Mouse (Mus musculus) MEL (cell line): ENCODE data around the gene Kalrn. TPM values are rescaled to one million over a fixed set of nuclear protein-coding genes. Genes with fewer than 3 reads are reported as not detected.

Experiments
- DNase-seq: peaks from one replicate; pipeline ENCODE4 v3.0.0; 2011; ENCODE audit warnings: low read depth, low spot score
- H3K27ac ChIP-seq: 2 replicates; pipeline ENCODE4 v1.5.1; 2012; ENCODE audit warnings: low read depth, mild to moderate bottlenecking, control low read depth, low read length, moderate library complexity; ENCODE audit not compliant: control insufficient read depth
- H3K27me3 ChIP-seq, 2 experiments: fragments of 150-350 bp in 1 of 2; sonication (generic) in 1 of 2; 2 replicates each; pipeline ENCODE4 v1.6.1; 2012; ENCODE audit warnings: low read length in 2 of 2, mild to moderate bottlenecking in 2 of 2, improper control_type of control experiment in 1 of 2, moderate library complexity in 1 of 2; ENCODE audit not compliant: insufficient read depth in 2 of 2, control insufficient read depth in 1 of 2
- H3K36me3 ChIP-seq, 2 experiments: 2 replicates each; pipeline ENCODE4 v1.6.1; 2012 to 2014; ENCODE audit warnings: low read length in 2 of 2, improper control_type of control experiment in 1 of 2, inconsistent platforms in 1 of 2, mild to moderate bottlenecking in 1 of 2; ENCODE audit not compliant: insufficient read depth in 2 of 2, control insufficient read depth in 1 of 2
- H3K4me1 ChIP-seq, 2 experiments: fragments of 150-350 bp in 1 of 2; sonication (generic) in 1 of 2; 2 replicates each; pipeline ENCODE4 v1.6.1; 2012; ENCODE audit warnings: low read length in 2 of 2, improper control_type of control experiment in 1 of 2, mild to moderate bottlenecking in 1 of 2; ENCODE audit not compliant: insufficient read depth in 2 of 2, control insufficient read depth in 1 of 2
- H3K4me3 ChIP-seq, 2 experiments: fragments of 150-350 bp in 1 of 2; sonication (generic) in 1 of 2; 2 replicates each; pipeline ENCODE4 v1.5.1; 2012; ENCODE audit warnings: low read depth in 2 of 2, low read length in 2 of 2, mild to moderate bottlenecking in 2 of 2, moderate library complexity in 2 of 2, control low read depth in 1 of 2, improper control_type of control experiment in 1 of 2; ENCODE audit not compliant: control insufficient read depth in 1 of 2, insufficient read depth in 1 of 2
- H3K79me2 ChIP-seq: 2 replicates; pipeline ENCODE4 v1.6.1; 2012; ENCODE audit warnings: mild to moderate bottlenecking, low read length, moderate library complexity; ENCODE audit not compliant: control insufficient read depth, poor library complexity, insufficient read depth
- H3K9ac ChIP-seq: 2 replicates; pipeline ENCODE4 v1.6.1; 2012; ENCODE audit warnings: low read depth, mild to moderate bottlenecking, control low read depth, low read length, moderate library complexity; ENCODE audit not compliant: control insufficient read depth, poor library complexity, severe bottlenecking
- H3K9me3 ChIP-seq: fragments of 150-350 bp; sonication (generic); replicated peaks from 2 replicates; pipeline ENCODE4 v1.6.1; 2012; ENCODE audit warnings: mild to moderate bottlenecking, low read length, improper control_type of control experiment, moderate library complexity; ENCODE audit not compliant: insufficient read depth
- CHD1 ChIP-seq: IDR thresholded peaks from 2 replicates; pipeline ENCODE4 v1.6.1; 2012; ENCODE audit warnings: low read depth, mild to moderate bottlenecking, inconsistent platforms, low read length, improper control_type of control experiment
- CHD2 ChIP-seq: IDR thresholded peaks from 2 replicates; pipeline ENCODE4 v1.6.1; 2011; ENCODE audit warnings: low read length, improper control_type of control experiment
- ELF1 ChIP-seq: IDR thresholded peaks from 2 replicates; pipeline ENCODE4 v1.6.1; 2014; ENCODE audit warnings: low read depth, mild to moderate bottlenecking, inconsistent platforms, low read length, improper control_type of control experiment, moderate library complexity
- EP300 ChIP-seq, 2 experiments: IDR thresholded peaks; 2 replicates each; pipeline ENCODE4 v1.6.1; 2011; ENCODE audit warnings: improper control_type of control experiment in 2 of 2, low read length in 2 of 2, low read depth in 1 of 2, mild to moderate bottlenecking in 1 of 2
- GATA1 ChIP-seq: IDR thresholded peaks from 2 replicates; pipeline ENCODE4 v1.6.1; 2011; ENCODE audit warnings: low read depth, low read length, improper control_type of control experiment
- HCFC1 ChIP-seq: IDR thresholded peaks from 2 replicates; pipeline ENCODE4 v1.6.1; 2012; ENCODE audit warnings: low read depth, mild to moderate bottlenecking, inconsistent platforms, low read length, improper control_type of control experiment, moderate library complexity
- KAT2A ChIP-seq: conservative IDR thresholded peaks from 2 replicates; pipeline ENCODE4 v1.6.1; 2012; ENCODE audit warnings: low read depth, low read length, improper control_type of control experiment, inconsistent platforms
- MAX ChIP-seq: IDR thresholded peaks from 2 replicates; pipeline ENCODE4 v1.6.1; 2011; ENCODE audit warnings: low read length, improper control_type of control experiment
- SMC3 ChIP-seq: IDR thresholded peaks from 2 replicates; pipeline ENCODE4 v1.6.1; 2011; ENCODE audit warnings: low read depth, low read length, improper control_type of control experiment
- TBP ChIP-seq: IDR thresholded peaks from 2 replicates; pipeline ENCODE4 v1.8.0; 2011; ENCODE audit warnings: low read depth, low read length, improper control_type of control experiment
- TCF12 ChIP-seq: IDR thresholded peaks from 2 replicates; pipeline ENCODE4 v1.6.1; 2014; ENCODE audit warnings: low read depth, mild to moderate bottlenecking, inconsistent platforms, low read length, improper control_type of control experiment, moderate library complexity
- USF2 ChIP-seq, 2 experiments: IDR thresholded peaks; 2 replicates each; pipeline ENCODE4 v1.6.1; 2011 to 2012; ENCODE audit warnings: improper control_type of control experiment in 2 of 2, low read length in 2 of 2, borderline replicate concordance in 1 of 2, inconsistent platforms in 1 of 2, low read depth in 1 of 2, mild to moderate bottlenecking in 1 of 2; ENCODE audit not compliant: insufficient read depth in 1 of 2
- polyA plus RNA-seq, 2 experiments: library from polyadenylated mRNA; stranded (reverse) in 1 of 2; unstranded in 1 of 2; fragments of >175 nt in 1 of 2; fragments of >200 nt in 1 of 2; gene quantifications; 2 replicates each; pipeline versions ENCODE4 v1.2.1 to v1.2.4; 2012; ENCODE audit warnings: low replicate concordance in 2 of 2, low read depth in 1 of 2; ENCODE audit not compliant: insufficient read length in 2 of 2, insufficient read depth in 1 of 2, missing spikeins in 1 of 2
- total RNA-seq: library from RNA; depleted of rRNA; stranded (reverse); fragments of 300-350 nt; gene quantifications from 2 replicates; pipeline ENCODE4 v1.2.3, GENCODE M21; 2012

Kalrn gene
- total and polyA plus RNA-seq, 3 experiments, result 10.4 to 11.8 TPM; not detected in 1

DNA sequence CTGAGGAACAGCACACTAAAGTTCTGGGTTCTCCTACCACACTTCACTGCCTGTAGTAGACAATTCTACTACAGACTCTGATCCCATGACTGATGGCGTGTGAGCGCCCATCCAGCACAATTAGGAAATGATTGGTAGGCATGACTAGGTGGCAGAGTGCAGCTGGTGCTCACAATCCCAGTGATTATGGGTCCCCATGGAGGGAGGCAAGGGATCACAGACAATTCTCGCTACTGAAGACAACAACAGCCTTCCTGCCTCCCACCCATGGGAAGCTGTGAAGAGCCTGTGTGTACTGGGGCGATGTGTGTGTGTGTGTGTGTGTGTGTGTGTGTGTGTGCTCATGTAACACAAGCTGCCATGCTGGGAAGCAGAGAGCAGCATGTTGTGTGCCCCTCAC, 190.3 kb downstream of the Kalrn start:
- Histone ChIP-seq H3K9ac (no peak overlapping the region), H3K36me3 (no peaks in the 10 kb centered on the region), H3K9me3 (no peaks in the 10 kb centered on the region), H3K27me3 (no peaks in the 10 kb centered on the region; a peak in 1 of 4 replicates), H3K4me3 (no peak overlapping the region), H3K4me1 (no peaks in the 10 kb centered on the region), H3K79me2 (no peaks in the 10 kb centered on the region), H3K27ac (no peak overlapping the region)
- no peak for DNase-seq
- TF ChIP-seq HCFC1 (no peak), SMC3 (no peak), USF2 (IDR thresholded peaks at IDR 0.05; ENCODE audit: borderline replicate concordance in 1 of 2, insufficient read depth in 1 of 2, low read depth in 1 of 2, low read length in 2 of 2) (no peak), GATA1 (no peak), CHD2 (no peak)

- H3K27me3 ChIP-seq, result no peaks in the 10 kb centered on the region
Observed at GRCm38 (mm10) chr16:34376166-34376857, 197.0 kb downstream of the Kalrn start.

GRCm38 (mm10) chr16:34373519-34373918, 199.8 kb downstream of the Kalrn start:
- TF ChIP-seq EP300 (IDR thresholded peaks at IDR 0.05; ENCODE audit: low read depth in 1 of 2, low read length in 2 of 2), result no peak
- H3K4me3 ChIP-seq, result no peak overlapping the region
- H3K79me2 ChIP-seq, result no peaks in the 10 kb centered on the region
- H3K36me3 ChIP-seq, result no peaks in the 10 kb centered on the region
- no peak overlapping the region for H3K9ac ChIP-seq
- H3K4me1 ChIP-seq, result no peaks in the 10 kb centered on the region
- no peak overlapping the region for H3K27ac ChIP-seq
- H3K27me3 ChIP-seq, result no peaks in the 10 kb centered on the region
- H3K9me3 ChIP-seq, result no peaks in the 10 kb centered on the region
- DNase-seq, result no peak

More at GRCm38 (mm10) chr16:34376166-34376857, 197.0 kb downstream of the Kalrn start:
- no peaks in the 10 kb centered on the region for H3K36me3 ChIP-seq
- no peak overlapping the region for H3K9ac ChIP-seq
- no peak for DNase-seq
- no peaks in the 10 kb centered on the region for H3K9me3 ChIP-seq
- no peaks in the 10 kb centered on the region for H3K4me1 ChIP-seq
- no peak overlapping the region for H3K27ac ChIP-seq
- H3K4me3 ChIP-seq, result no peak overlapping the region
- no peak for TF ChIP-seq ELF1
- TF ChIP-seq CHD1, result no peak
- TF ChIP-seq USF2 (IDR thresholded peaks at IDR 0.05; ENCODE audit: borderline replicate concordance in 1 of 2, insufficient read depth in 1 of 2, low read depth in 1 of 2, low read length in 2 of 2), result no peak
- no peak for TF ChIP-seq MAX
- no peak for TF ChIP-seq TCF12
- TF ChIP-seq TBP, result no peak
- no peak for TF ChIP-seq KAT2A
- H3K79me2 ChIP-seq, result no peaks in the 10 kb centered on the region
